Mouse (Mus musculus): ENCODE results near the gene Ppfibp1. TPM values are rescaled to one million over a fixed set of nuclear protein-coding genes. Genes with fewer than 3 reads are reported as not detected.

Gene Ppfibp1
- total RNA-seq, 2 experiments from 2014 or later, result 0.42 to 1.5 TPM

DNA sequence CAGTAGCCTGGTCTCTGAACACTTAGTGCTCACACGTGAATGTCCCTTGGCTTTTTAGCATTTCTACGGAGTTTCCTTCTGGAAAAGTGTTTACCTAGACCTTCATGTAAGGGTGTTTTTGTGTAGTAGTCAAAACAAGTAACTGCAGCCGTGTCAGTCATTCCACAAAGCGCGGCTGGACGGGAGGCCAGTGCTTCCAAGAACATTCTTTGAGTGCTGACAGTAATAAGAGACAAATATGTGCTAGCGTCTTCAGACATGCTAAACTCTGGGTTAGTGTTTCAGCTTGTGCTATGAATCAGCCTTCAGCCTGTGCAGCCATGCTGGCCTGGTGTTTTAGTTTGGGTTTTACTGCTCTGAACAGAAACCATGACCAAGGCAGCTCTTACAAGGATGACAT, 174.4 kb downstream of the Ppfibp1 start:
- ATAC-seq (replicated peaks; ENCODE audit: low FRiP score, poor library complexity, severe bottlenecking), result no peak

DNA sequence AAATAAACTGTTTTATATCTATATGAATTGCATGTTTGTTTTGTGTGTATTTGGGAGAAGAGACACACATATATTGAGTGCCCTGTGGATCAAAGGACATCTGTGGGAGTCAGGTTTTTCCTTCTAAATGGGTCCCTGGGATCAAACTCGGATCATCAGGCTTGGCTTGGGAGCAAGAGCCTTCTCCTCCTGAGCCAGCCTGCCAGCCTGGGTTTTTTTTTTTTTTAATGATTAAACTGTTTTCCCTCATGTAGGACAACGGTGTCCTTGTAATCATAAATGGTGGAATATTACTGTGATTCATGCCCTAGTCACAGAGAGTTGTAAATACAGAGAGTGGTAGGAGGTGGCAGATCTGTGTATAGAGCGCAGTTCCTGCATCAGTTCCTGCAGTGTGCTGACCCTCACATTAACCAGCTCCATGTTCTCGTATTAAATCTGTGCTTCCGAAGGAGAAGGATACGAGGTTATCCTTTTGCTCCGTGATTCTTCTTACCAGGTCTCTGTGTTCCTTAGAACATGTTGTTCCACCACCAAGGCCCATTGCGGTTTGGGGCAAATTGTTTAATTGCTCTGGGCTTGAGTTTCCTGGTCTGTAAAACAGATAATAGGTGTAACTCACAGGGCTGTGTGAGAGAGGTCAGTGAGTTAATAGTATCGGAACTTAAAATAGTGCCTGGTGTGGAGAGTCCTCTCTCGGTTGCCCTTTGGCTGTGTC, 176.1 kb downstream of the Ppfibp1 start:
- ATAC-seq (replicated peaks; ENCODE audit: low FRiP score, poor library complexity, severe bottlenecking), result no peak

DNA sequence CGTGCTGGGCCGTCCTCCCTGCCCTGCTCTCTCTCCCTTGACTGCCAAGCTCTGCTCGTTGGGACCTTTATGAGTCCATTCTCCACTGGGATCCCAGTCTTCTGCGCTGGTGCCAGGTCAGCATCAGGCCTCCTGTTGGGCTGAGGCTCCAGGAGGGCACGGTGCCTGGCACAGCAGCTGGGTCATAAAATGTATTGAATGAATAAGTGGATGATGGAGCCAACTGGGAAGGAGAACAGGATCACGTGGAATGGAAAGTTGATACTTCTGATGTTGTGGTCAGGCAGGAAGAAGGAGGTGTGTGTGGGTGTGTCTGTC, 176.6 kb downstream of the Ppfibp1 start:
- ATAC-seq (replicated peaks; ENCODE audit: low FRiP score, poor library complexity, severe bottlenecking), result no peak

DNA sequence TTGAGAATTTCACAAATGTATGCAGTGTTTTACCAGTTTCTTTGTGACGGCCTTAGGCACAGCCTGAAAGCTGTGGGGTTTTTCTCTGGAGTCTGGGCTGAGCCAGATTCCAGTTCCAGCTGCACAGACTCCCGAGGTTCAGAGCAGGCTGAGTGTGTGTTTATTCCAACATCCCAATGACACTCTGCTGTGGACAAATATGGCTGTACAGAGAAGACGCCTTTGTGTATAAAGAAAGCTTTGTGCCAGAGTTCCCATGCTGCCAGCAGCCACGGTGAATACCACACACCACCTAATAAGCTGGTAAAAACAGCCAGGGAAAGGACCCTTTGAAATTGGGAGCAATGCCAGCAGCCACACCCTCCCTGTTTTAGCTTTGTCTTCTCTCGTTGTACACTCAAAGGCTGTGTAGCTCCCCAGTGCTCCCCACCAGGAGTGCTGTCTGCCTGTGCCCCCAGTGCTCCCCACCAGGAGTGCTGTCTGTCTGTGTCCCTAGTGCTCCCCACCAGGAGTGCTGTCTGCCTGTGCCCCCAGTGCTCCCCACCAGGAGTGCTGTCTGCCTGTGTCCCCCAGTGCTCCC, 187.6 kb downstream of the Ppfibp1 start:
- ATAC-seq (replicated peaks; ENCODE audit: low FRiP score, poor library complexity, severe bottlenecking), result no peak

DNA sequence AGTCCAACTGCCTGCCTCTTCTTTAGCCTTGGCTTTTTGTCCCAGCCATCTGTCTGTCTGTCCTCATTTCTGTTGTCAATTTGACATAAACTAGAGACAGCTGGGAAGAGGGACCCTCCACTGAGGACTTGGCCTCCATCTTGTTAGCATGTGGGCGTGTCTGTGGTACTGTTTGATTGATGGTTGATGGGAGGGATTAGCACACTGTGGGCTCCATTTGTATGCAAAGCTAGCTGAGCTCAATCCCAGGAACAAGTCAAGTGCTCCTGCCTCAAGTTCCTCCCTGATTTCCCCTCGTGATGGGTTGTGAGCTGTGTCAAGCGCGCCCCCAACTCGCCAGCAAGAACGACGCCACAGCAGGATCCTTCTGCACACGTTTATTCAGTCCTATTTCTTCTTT, 188.6 kb downstream of the Ppfibp1 start:
- ATAC-seq (replicated peaks; ENCODE audit: low FRiP score, poor library complexity, severe bottlenecking), result no peak

DNA sequence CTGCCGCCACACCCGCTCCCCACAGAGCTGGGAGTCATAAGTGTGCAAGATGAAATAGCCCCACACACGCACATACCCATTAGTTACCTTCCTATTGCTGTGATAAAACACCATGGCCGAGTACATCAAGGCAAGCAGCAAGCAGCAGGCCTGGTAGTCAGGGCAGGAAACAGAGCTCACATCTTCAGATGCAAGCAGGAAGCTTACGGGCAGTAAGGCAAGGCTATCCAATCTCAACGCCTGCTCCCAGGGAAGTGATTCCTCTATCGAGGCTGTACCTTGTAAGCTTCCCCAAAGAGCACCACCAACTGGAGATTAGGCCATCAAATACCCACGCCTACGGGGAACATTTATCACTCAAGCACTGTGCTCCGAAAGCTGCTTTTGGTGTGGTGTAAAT, 191.6 kb downstream of the Ppfibp1 start:
- no peak for ATAC-seq (replicated peaks; ENCODE audit: low FRiP score, poor library complexity, severe bottlenecking)

Other genes starting within 250 kb of the Ppfibp1 start
- gene Med21, start 245.9 kb upstream of the Ppfibp1 start, total RNA-seq (2015; ENCODE audit: low replicate concordance), result 71.4 and 112 TPM in 2 replicates
- 65.8 and 73.0 TPM in 2 replicates for gene Med21, start 245.9 kb upstream of the Ppfibp1 start, total RNA-seq (2017; ENCODE audit: low replicate concordance)
- gene Tm7sf3, start 245.7 kb upstream of the Ppfibp1 start, total RNA-seq (2015; ENCODE audit: low replicate concordance), result 41.1 and 67.5 TPM in 2 replicates
- 47.8 and 49.5 TPM in 2 replicates for gene Tm7sf3, start 245.7 kb upstream of the Ppfibp1 start, total RNA-seq (2017; ENCODE audit: low replicate concordance)
- gene Stk38l, start 163.5 kb upstream of the Ppfibp1 start, total RNA-seq (2015; ENCODE audit: low replicate concordance), result 1.4 and 5.9 TPM in 2 replicates
- gene Stk38l, start 163.5 kb upstream of the Ppfibp1 start, total RNA-seq (2017; ENCODE audit: low replicate concordance), result 3.2 TPM in 2 replicates
- 0.84 and 1.4 TPM in 2 replicates for gene Arntl2, start 92.4 kb upstream of the Ppfibp1 start, total RNA-seq (2015; ENCODE audit: low replicate concordance)
- gene Arntl2, start 92.4 kb upstream of the Ppfibp1 start, total RNA-seq (2017; ENCODE audit: low replicate concordance), result not detected in 2 replicates
- gene Smco2, start 38.4 kb upstream of the Ppfibp1 start, total RNA-seq (2015; ENCODE audit: low replicate concordance), result not detected in 2 replicates
- not detected in 2 replicates for gene Smco2, start 38.4 kb upstream of the Ppfibp1 start, total RNA-seq (2017; ENCODE audit: low replicate concordance)
- gene 1700034J05Rik, start 65.9 kb downstream of the Ppfibp1 start, total RNA-seq (2015; ENCODE audit: low replicate concordance), result not detected in 2 replicates
- gene 1700034J05Rik, start 65.9 kb downstream of the Ppfibp1 start, total RNA-seq (2017; ENCODE audit: low replicate concordance), result not detected in 2 replicates
- not detected in 2 replicates for gene Rep15, start 144.1 kb downstream of the Ppfibp1 start, total RNA-seq (2015; ENCODE audit: low replicate concordance)
- not detected in 2 replicates for gene Rep15, start 144.1 kb downstream of the Ppfibp1 start, total RNA-seq (2017; ENCODE audit: low replicate concordance)
- 20.9 and 28.9 TPM in 2 replicates for gene Mrps35, start 154.3 kb downstream of the Ppfibp1 start, total RNA-seq (2015; ENCODE audit: low replicate concordance)
- gene Mrps35, start 154.3 kb downstream of the Ppfibp1 start, total RNA-seq (2017; ENCODE audit: low replicate concordance), result 23.0 and 50.0 TPM in 2 replicates
- not detected in 2 replicates for gene Mansc4, start 198.5 kb downstream of the Ppfibp1 start, total RNA-seq (2015; ENCODE audit: low replicate concordance)
- not detected in 2 replicates for gene Mansc4, start 198.5 kb downstream of the Ppfibp1 start, total RNA-seq (2017; ENCODE audit: low replicate concordance)
- gene Klhl42, start 202.9 kb downstream of the Ppfibp1 start, total RNA-seq (2015; ENCODE audit: low replicate concordance), result 1.8 and 2.1 TPM in 2 replicates
- gene Klhl42, start 202.9 kb downstream of the Ppfibp1 start, total RNA-seq (2017; ENCODE audit: low replicate concordance), result 0.30 and 0.64 TPM in 2 replicates

Measured in erythroid progenitor cell, adult 5-6 weeks (primary cell).